Mouse (Mus musculus): ENCODE measurements at regions not wholly inside any gene's neighbourhood (a gene's known extent, or its start where the extent isn't known, plus 50 kb on each side); places are given as distances from the start of the nearest gene placed in this dataset.

- Histone ChIP-seq H3K79me2 (replicated peaks; ENCODE audit: control insufficient read depth, extremely low read depth, insufficient read depth, poor library complexity, severe bottlenecking) (no peaks in the 10 kb centered on the region), H3K4me2 (ENCODE audit: insufficient read depth, low read depth, poor library complexity, severe bottlenecking) (no peak overlapping the region), H3K36me3 (replicated peaks in 1 of 2; ENCODE audit: control insufficient read depth in 1 of 2, insufficient read depth in 1 of 2, low read length in 1 of 2) (no peaks in the 10 kb centered on the region), H3K4me3 (replicated peaks in 1 of 3; ENCODE audit: low read depth in 2 of 3, low read length in 2 of 3, poor library complexity in 1 of 3) (no peak overlapping the region), H3K27ac (ENCODE audit: insufficient read depth, low read depth) (no peak overlapping the region), H3K9ac (ENCODE audit: insufficient read depth, low read depth) (no peak overlapping the region), H3K9me3 (replicated peaks; ENCODE audit: low read length) (peaks cover 66% of the 10 kb centered on the region), H3K4me1 (ENCODE audit: control insufficient read depth in 1 of 2, insufficient read depth in 2 of 2) (no peaks in the 10 kb centered on the region), H3K27me3 (replicated peaks) (no peaks in the 10 kb centered on the region)
- TF ChIP-seq NRF1 (IDR thresholded peaks at IDR 0.05; ENCODE audit: low read depth, low read length): no peak
- 0 out of 4 replicates have a peak, but pooled peaks have one; percentile 13 to 19 for TF ChIP-seq CTCF (conservative IDR thresholded peaks at IDR 0.05 in 1 of 2, IDR thresholded peaks at IDR 0.05 in 1 of 2; ENCODE audit: low read depth in 2 of 2, low read length in 2 of 2)
- dilution Hi-C loops (cut with MboI; ENCODE audit: extremely low pct_ligation_motif_present, extremely low pct_unique_long_range_greater_than_20kb, low sequenced_read_pairs): no loop called here
- in situ Hi-C loops (cut with MboI; ENCODE audit: low pct_ligation_motif_present, low pct_unique_long_range_greater_than_20kb, low sequenced_read_pairs): no loop called here
- no peak for DNase-seq (ENCODE audit: extremely low read depth)
Measured at GRCm38 (mm10) chr5:133802001-133802400, 297.5 kb upstream of the Castor2 start.

GRCm38 (mm10) chr5:133795638-133796037, 303.9 kb upstream of the Castor2 start:
- dilution Hi-C loops (cut with MboI; ENCODE audit: extremely low pct_ligation_motif_present, extremely low pct_unique_long_range_greater_than_20kb, low sequenced_read_pairs) (no loop called here), in situ Hi-C loops (cut with MboI; ENCODE audit: low pct_ligation_motif_present, low pct_unique_long_range_greater_than_20kb, low sequenced_read_pairs) (no loop called here)
- Histone ChIP-seq H3K4me2 (ENCODE audit: insufficient read depth, low read depth, poor library complexity, severe bottlenecking) (no peak overlapping the region), H3K36me3 (replicated peaks in 1 of 2; ENCODE audit: control insufficient read depth in 1 of 2, insufficient read depth in 1 of 2, low read length in 1 of 2) (no peaks in the 10 kb centered on the region), H3K79me2 (replicated peaks; ENCODE audit: control insufficient read depth, extremely low read depth, insufficient read depth, poor library complexity, severe bottlenecking) (no peaks in the 10 kb centered on the region), H3K27ac (ENCODE audit: insufficient read depth, low read depth) (no peak overlapping the region), H3K4me3 (replicated peaks in 1 of 3; ENCODE audit: low read depth in 2 of 3, low read length in 2 of 3, poor library complexity in 1 of 3) (no peak overlapping the region), H3K4me1 (ENCODE audit: control insufficient read depth in 1 of 2, insufficient read depth in 2 of 2) (no peaks in the 10 kb centered on the region), H3K27me3 (replicated peaks) (no peaks in the 10 kb centered on the region), H3K9ac (ENCODE audit: insufficient read depth, low read depth) (no peak overlapping the region), H3K9me3 (replicated peaks; ENCODE audit: low read length) (peaks cover 74% of the 10 kb centered on the region)
- no peak for DNase-seq (ENCODE audit: extremely low read depth)
- TF ChIP-seq MAZ (IDR thresholded peaks at IDR 0.05; ENCODE audit: low read depth, low read length): no peak
- TF ChIP-seq MAFK (IDR thresholded peaks at IDR 0.05; ENCODE audit: insufficient replicate concordance, low read length): no peak
- no peak for TF ChIP-seq ZC3H11A (IDR thresholded peaks at IDR 0.05; ENCODE audit: low read depth, low read length)
- no peak for TF ChIP-seq USF1 (IDR thresholded peaks at IDR 0.05; ENCODE audit: low read depth, low read length)
- no peak for TF ChIP-seq UBTF (IDR thresholded peaks at IDR 0.05; ENCODE audit: low read depth, low read length)
- TF ChIP-seq JUND (conservative IDR thresholded peaks at IDR 0.05; ENCODE audit: low read depth, low read length): no peak
- TF ChIP-seq MYC (IDR thresholded peaks at IDR 0.05; ENCODE audit: low read depth, low read length): no peak
- TF ChIP-seq RAD21 (IDR thresholded peaks at IDR 0.05; ENCODE audit: low read depth, low read length): no peak
- no peak for TF ChIP-seq ETS1 (conservative IDR thresholded peaks at IDR 0.05; ENCODE audit: low read depth, low read length)
- TF ChIP-seq SMC3 (IDR thresholded peaks at IDR 0.05; ENCODE audit: low read depth, low read length): no peak
- TF ChIP-seq MXI1 (IDR thresholded peaks at IDR 0.05; ENCODE audit: low read depth, low read length): no peak
- no peak for TF ChIP-seq ZMIZ1 (IDR thresholded peaks at IDR 0.05; ENCODE audit: low read depth, low read length)
- no peak for TF ChIP-seq MEF2A (IDR thresholded peaks at IDR 0.05; ENCODE audit: borderline replicate concordance, low read depth, low read length)
- TF ChIP-seq NRF1 (IDR thresholded peaks at IDR 0.05; ENCODE audit: low read depth, low read length): no peak
- no peak for TF ChIP-seq POLR2A (IDR thresholded peaks at IDR 0.05; ENCODE audit: low read depth, low read length)
- no peak for TF ChIP-seq TCF12 (IDR thresholded peaks at IDR 0.05; ENCODE audit: low read depth, low read length)

Measured in CH12.LX (cell line).